Mouse (Mus musculus): ENCODE results near the gene Pex10. TPM values are rescaled to one million over a fixed set of nuclear protein-coding genes. Genes with fewer than 3 reads are reported as not detected.

Pex10 gene
- polyA plus RNA-seq, 1 experiment from 2014 or later = 6.6 TPM

DNA sequence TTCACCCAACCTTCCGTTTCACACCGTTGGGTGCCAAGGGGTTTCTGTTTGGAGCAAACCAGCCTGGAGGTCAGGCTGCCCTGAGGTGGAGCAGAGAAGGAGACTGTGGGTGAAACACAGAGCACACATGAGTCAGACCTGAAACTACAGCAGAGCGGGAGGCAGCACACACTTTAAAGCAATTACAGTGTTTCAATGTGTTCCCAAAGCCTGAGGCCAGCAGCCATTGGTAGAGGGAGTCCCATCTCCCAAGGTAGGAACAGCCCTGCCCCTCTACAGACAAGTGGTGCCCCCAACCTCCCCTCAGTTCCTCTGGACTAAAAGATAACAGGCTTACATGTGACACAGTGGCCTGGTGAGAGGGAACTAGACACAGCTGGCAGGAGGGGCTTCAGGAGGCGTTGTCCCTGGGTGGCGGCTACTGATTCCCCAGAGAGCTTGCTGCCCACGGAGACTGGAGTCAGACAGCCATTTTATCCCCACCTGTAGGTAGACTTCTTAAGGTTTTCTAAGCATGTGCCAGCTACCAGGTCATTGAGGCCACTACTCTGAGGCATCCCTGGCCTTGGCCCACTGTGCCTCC, 50.7 kb downstream of the Pex10 start:
- Histone ChIP-seq H3K4me2 (ENCODE audit: low read depth, low read length) (no peak overlapping the region), H3K36me3 (ENCODE audit: control insufficient read depth, insufficient read depth, low read length) (no peaks in the 10 kb centered on the region), H3K27me3 (ENCODE audit: control insufficient read depth, insufficient read depth, low read length) (no peaks in the 10 kb centered on the region), H3K27ac (ENCODE audit: low read depth, low read length) (no peak overlapping the region), H3K9me3 (ENCODE audit: control insufficient read depth, low read length) (no peaks in the 10 kb centered on the region), H3K4me1 (ENCODE audit: control insufficient read depth, insufficient read depth, low read length) (peaks cover 9% of the 10 kb centered on the region; the same call in 1 of the 2 replicates), H3K4me3 (ENCODE audit: low read depth, low read length) (no peak overlapping the region), H3K9ac (replicated peaks; ENCODE audit: low read depth, low read length) (no peak overlapping the region)
- 80% methylated on average over 6 of the region's 6 CpGs for WGBS
- no peak for ATAC-seq (ENCODE audit: low read depth)

DNA sequence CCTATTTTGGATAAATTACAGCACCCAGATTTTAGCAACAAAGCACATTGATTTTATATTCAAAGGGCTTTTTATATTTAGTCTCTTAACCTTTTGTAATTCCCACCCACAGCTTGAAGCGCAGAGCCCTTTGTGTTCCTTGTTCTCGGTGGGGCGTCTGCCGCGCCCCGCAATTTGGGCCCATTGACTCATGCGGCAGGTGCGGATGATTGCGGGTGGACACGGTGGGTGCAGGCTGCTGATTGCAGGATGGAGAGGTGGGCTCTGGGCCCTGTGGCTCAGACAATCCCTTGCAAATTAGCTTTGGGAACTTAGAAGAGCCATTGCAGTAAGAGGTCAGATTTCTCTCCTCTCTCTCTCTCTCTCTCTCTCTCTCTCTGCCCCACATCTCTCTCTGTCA, 51.5 kb downstream of the Pex10 start:
- Histone ChIP-seq H3K9me3 (ENCODE audit: control insufficient read depth, low read length) (no peaks in the 10 kb centered on the region), H3K4me1 (ENCODE audit: control insufficient read depth, insufficient read depth, low read length) (peaks cover 14% of the 10 kb centered on the region), H3K36me3 (ENCODE audit: control insufficient read depth, insufficient read depth, low read length) (no peaks in the 10 kb centered on the region), H3K9ac (replicated peaks; ENCODE audit: low read depth, low read length) (no peak overlapping the region), H3K4me2 (ENCODE audit: low read depth, low read length) (no peak overlapping the region), H3K27me3 (ENCODE audit: control insufficient read depth, insufficient read depth, low read length) (no peaks in the 10 kb centered on the region), H3K27ac (ENCODE audit: low read depth, low read length) (no peak overlapping the region), H3K4me3 (ENCODE audit: low read depth, low read length) (no peak overlapping the region)
- no peak for ATAC-seq (ENCODE audit: low read depth)
- 11% methylated on average over 10 of the region's 10 CpGs for WGBS

- Histone ChIP-seq H3K36me3 (ENCODE audit: control insufficient read depth, insufficient read depth, low read length) (no peaks in the 10 kb centered on the region), H3K9me3 (ENCODE audit: control insufficient read depth, low read length) (no peaks in the 10 kb centered on the region), H3K27me3 (ENCODE audit: control insufficient read depth, insufficient read depth, low read length) (no peaks in the 10 kb centered on the region), H3K27ac (ENCODE audit: low read depth, low read length) (no peak overlapping the region), H3K9ac (replicated peaks; ENCODE audit: low read depth, low read length) (no peak overlapping the region), H3K4me2 (ENCODE audit: low read depth, low read length) (no peak overlapping the region), H3K4me3 (ENCODE audit: low read depth, low read length) (no peak overlapping the region), H3K4me1 (ENCODE audit: control insufficient read depth, insufficient read depth, low read length) (peaks cover 14% of the 10 kb centered on the region)
- WGBS = 73% methylated on average over 7 of the region's 7 CpGs
- ATAC-seq (ENCODE audit: low read depth) = no peak
Observed at GRCm38 (mm10) chr4:155120038-155120437, 53.2 kb downstream of the Pex10 start.

DNA sequence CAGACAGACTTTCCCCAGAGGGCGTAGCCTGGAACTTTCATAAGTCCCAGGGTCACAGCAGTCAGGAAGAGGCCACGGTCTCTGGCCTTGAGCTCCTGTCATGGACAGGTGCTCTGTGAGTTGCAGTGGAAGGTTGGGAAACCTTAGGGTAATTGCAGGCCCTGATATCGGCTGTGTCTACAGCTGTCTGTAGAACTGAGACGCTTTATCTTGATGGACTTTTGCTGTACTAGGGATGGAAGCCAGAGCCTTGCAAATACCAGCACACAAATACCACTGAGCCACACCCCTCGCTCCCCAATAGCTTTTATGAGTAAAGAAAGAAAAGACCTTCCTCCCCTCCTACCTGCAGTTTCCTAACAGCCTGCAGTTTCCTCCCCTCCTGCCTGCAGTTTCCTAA, 53.8 kb downstream of the Pex10 start:
- H3K9ac ChIP-seq (replicated peaks; ENCODE audit: low read depth, low read length) = no peak overlapping the region
- WGBS = 70% methylated on average over 5 of the region's 5 CpGs
- H3K4me1 ChIP-seq (ENCODE audit: control insufficient read depth, insufficient read depth, low read length) = peaks cover 14% of the 10 kb centered on the region
- H3K27ac ChIP-seq (ENCODE audit: low read depth, low read length) = no peak overlapping the region
- ATAC-seq (ENCODE audit: low read depth) = no peak
- H3K36me3 ChIP-seq (ENCODE audit: control insufficient read depth, insufficient read depth, low read length) = no peaks in the 10 kb centered on the region
- H3K4me3 ChIP-seq (ENCODE audit: low read depth, low read length) = no peak overlapping the region
- no peak overlapping the region for H3K4me2 ChIP-seq (ENCODE audit: low read depth, low read length)
- no peaks in the 10 kb centered on the region for H3K9me3 ChIP-seq (ENCODE audit: control insufficient read depth, low read length)
- no peaks in the 10 kb centered on the region for H3K27me3 ChIP-seq (ENCODE audit: control insufficient read depth, insufficient read depth, low read length)

DNA sequence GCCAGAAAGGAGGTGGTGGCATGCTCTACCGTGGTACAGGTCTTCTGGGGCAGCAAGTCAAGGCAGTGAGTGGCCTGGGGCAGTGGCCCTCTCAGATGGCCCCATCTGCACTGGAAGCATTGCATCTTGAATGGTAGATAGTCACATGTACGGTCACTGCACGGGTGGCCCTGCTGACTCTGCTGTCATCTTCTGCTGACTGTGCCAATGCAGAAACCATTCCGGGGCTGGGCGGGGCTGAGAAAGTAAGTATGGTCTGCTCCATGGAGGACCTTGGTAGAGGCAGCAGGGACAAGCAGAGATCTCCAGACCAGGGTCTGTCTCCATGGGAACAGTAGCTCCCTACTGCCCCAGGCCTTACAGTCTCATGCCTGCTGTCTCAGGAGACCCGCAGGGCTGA, 54.4 kb downstream of the Pex10 start:
- H3K9ac ChIP-seq (replicated peaks; ENCODE audit: low read depth, low read length) = no peak overlapping the region
- no peak for ATAC-seq (ENCODE audit: low read depth)
- H3K4me1 ChIP-seq (ENCODE audit: control insufficient read depth, insufficient read depth, low read length) = peaks cover 14% of the 10 kb centered on the region
- no peak overlapping the region for H3K4me2 ChIP-seq (ENCODE audit: low read depth, low read length)
- H3K4me3 ChIP-seq (ENCODE audit: low read depth, low read length) = no peak overlapping the region
- no peak overlapping the region for H3K27ac ChIP-seq (ENCODE audit: low read depth, low read length)
- no peaks in the 10 kb centered on the region for H3K36me3 ChIP-seq (ENCODE audit: control insufficient read depth, insufficient read depth, low read length)
- H3K27me3 ChIP-seq (ENCODE audit: control insufficient read depth, insufficient read depth, low read length) = no peaks in the 10 kb centered on the region
- H3K9me3 ChIP-seq (ENCODE audit: control insufficient read depth, low read length) = no peaks in the 10 kb centered on the region
- 83% methylated on average over 6 of the region's 6 CpGs for WGBS

Other genes with a start within 250 kb of the Pex10 start
- 1.1 and 1.3 TPM in 2 replicates for gene Ttc34, start 229.6 kb upstream of the Pex10 start, polyA plus RNA-seq (2014; fragmentation: Nextera tagmentation; extraction: Ambion mirVana)
- 0.40 and 0.50 TPM in 2 replicates for gene Mmel1, start 197.4 kb upstream of the Pex10 start, polyA plus RNA-seq (2014; fragmentation: Nextera tagmentation; extraction: Ambion mirVana)
- 51.9 and 64.7 TPM in 2 replicates for gene Fam213b, start 167.9 kb upstream of the Pex10 start, polyA plus RNA-seq (2014; fragmentation: Nextera tagmentation; extraction: Ambion mirVana)
- not detected in 2 replicates for gene Tnfrsf14, start 138.5 kb upstream of the Pex10 start, polyA plus RNA-seq (2014; fragmentation: Nextera tagmentation; extraction: Ambion mirVana)
- 40.9 and 60.1 TPM in 2 replicates for gene Hes5, start 106.1 kb upstream of the Pex10 start, polyA plus RNA-seq (2014; fragmentation: Nextera tagmentation; extraction: Ambion mirVana)
- gene Pank4, start 102.9 kb upstream of the Pex10 start, polyA plus RNA-seq (2014; fragmentation: Nextera tagmentation; extraction: Ambion mirVana) = 36.1 and 37.3 TPM in 2 replicates
- gene Plch2, start 10.2 kb upstream of the Pex10 start, polyA plus RNA-seq (2014; fragmentation: Nextera tagmentation; extraction: Ambion mirVana) = 10.7 and 16.0 TPM in 2 replicates
- gene Rer1, start 19.4 kb downstream of the Pex10 start, polyA plus RNA-seq (2014; fragmentation: Nextera tagmentation; extraction: Ambion mirVana) = 132 and 137 TPM in 2 replicates
- gene Morn1, start 19.6 kb downstream of the Pex10 start, polyA plus RNA-seq (2014; fragmentation: Nextera tagmentation; extraction: Ambion mirVana) = 6.3 and 6.8 TPM in 2 replicates
- 16.8 and 17.7 TPM in 2 replicates for gene Ski, start 155.6 kb downstream of the Pex10 start, polyA plus RNA-seq (2014; fragmentation: Nextera tagmentation; extraction: Ambion mirVana)
- gene Faap20, start 182.8 kb downstream of the Pex10 start, polyA plus RNA-seq (2014; fragmentation: Nextera tagmentation; extraction: Ambion mirVana) = 70.8 and 71.5 TPM in 2 replicates

All from neural tube, embryonic 14.5 days (tissue).